Comparison of ENCODE assay signal across 7 mouse cellular contexts in genomic region chr11:119228091-119228781, GRCm38 (mm10). TPM values are rescaled to one million over a fixed set of nuclear protein-coding genes. Genes with fewer than 3 reads are reported as not detected.
DNase-seq lines count a peak whose midpoint lies in the region; ATAC-seq lines count a peak whose summit lies in the region.

TSS of gene Tbc1d16 (minus strand) at chr11:119228499.
TSS of gene Ccdc40 (plus strand) at chr11:119228572.

- peaks cover 66% of the 10 kb centered on the region for H3K4me1 ChIP-seq in forebrain, embryonic 15.5 days
- H3K4me1 ChIP-seq in hindbrain, embryonic 11.5 days (replicated peaks; ENCODE audit: control insufficient read depth, insufficient read depth, low read length): peaks cover 16% of the 10 kb centered on the region

- H3K36me3 ChIP-seq in forebrain, embryonic 15.5 days: no peaks in the 10 kb centered on the region
- no peaks in the 10 kb centered on the region for H3K36me3 ChIP-seq in hindbrain, embryonic 11.5 days (ENCODE audit: control insufficient read depth, insufficient read depth, low read length)
- no peaks in the 10 kb centered on the region for H3K36me3 ChIP-seq in macrophage (ENCODE audit: inconsistent target)

- peak within 1 kb of the TSS; percentile 77 for H3K4me2 ChIP-seq in forebrain, embryonic 15.5 days (replicated peaks)
- H3K4me2 ChIP-seq in hindbrain, embryonic 11.5 days (replicated peaks; ENCODE audit: low read depth, low read length): peak within 1 kb of the TSS; percentile 89

- peak within 1 kb of the TSS; percentile 75 for H3K27ac ChIP-seq in forebrain, embryonic 15.5 days (replicated peaks)
- peak within 1 kb of the TSS; percentile 83 for H3K27ac ChIP-seq in hindbrain, embryonic 11.5 days (ENCODE audit: low read depth, low read length)
- H3K27ac ChIP-seq in macrophage: no peak within 1 kb of the TSS

- H3K9ac ChIP-seq in forebrain, embryonic 15.5 days (replicated peaks): peak within 1 kb of the TSS; percentile 81
- peak within 1 kb of the TSS; percentile 93 for H3K9ac ChIP-seq in hindbrain, embryonic 11.5 days (ENCODE audit: low read depth, low read length)

- H3K79me2 ChIP-seq in macrophage (ENCODE audit: inconsistent target): peaks cover 5% of the 10 kb centered on the region; the same call in 1 of the 2 replicates

- DNase-seq in NIH3T3 (ENCODE audit: low read depth): peak; percentile 78
- DNase-seq in c-Kit-positive CD71-positive TER-119-negative erythroid progenitor cells, embryonic 14.5 days (ENCODE audit: low read depth): peak; percentile 51
- peak; percentile 89 for DNase-seq in hindbrain, embryonic 11.5 days (ENCODE audit: low spot score)
- DNase-seq in layer of hippocampus, postnatal 25 days (ENCODE audit: extremely low spot score in 1 of 2, low spot score in 1 of 2): peak; percentile 48 to 60
- DNase-seq in right cerebral cortex, postnatal 14 days: peak; percentile 56

- under 1% methylated on average over 59 of the region's 66 CpGs for WGBS in forebrain, embryonic 15.5 days
- WGBS in hindbrain, embryonic 11.5 days: under 1% methylated on average over 49 of the region's 66 CpGs
- WGBS in macrophage (ENCODE audit: missing documents): 2% methylated on average over 64 of the region's 66 CpGs

- no peaks in the 10 kb centered on the region for H3K27me3 ChIP-seq in forebrain, embryonic 15.5 days
- no peaks in the 10 kb centered on the region for H3K27me3 ChIP-seq in hindbrain, embryonic 11.5 days (ENCODE audit: control insufficient read depth, insufficient read depth, low read length)

- H3K4me3 ChIP-seq in forebrain, embryonic 15.5 days: peak within 1 kb of the TSS; percentile 82
- H3K4me3 ChIP-seq in hindbrain, embryonic 11.5 days (ENCODE audit: low read depth, low read length): peak within 1 kb of the TSS; percentile 81
- peak within 1 kb of the TSS; percentile 39 for H3K4me3 ChIP-seq in macrophage (ENCODE audit: inconsistent target)

- H3K9me3 ChIP-seq in forebrain, embryonic 15.5 days: no peaks in the 10 kb centered on the region
- no peaks in the 10 kb centered on the region for H3K9me3 ChIP-seq in hindbrain, embryonic 11.5 days (ENCODE audit: control insufficient read depth, low read length)

- peak; percentile 92 for ATAC-seq in forebrain, embryonic 15.5 days (replicated peaks)
- ATAC-seq in hindbrain, embryonic 11.5 days (ENCODE audit: low FRiP score): peak; percentile 87

RNA-seq across cellular contexts. Expression of gene Tbc1d16, which starts in this region (rescaled TPM):
- polyA plus RNA-seq in forebrain, embryonic 15.5 days (2015; fragmentation: Nextera tagmentation; extraction: Ambion mirVana): 52.4 and 54.6 TPM in 2 replicates
- polyA plus RNA-seq in hindbrain, embryonic 11.5 days (2014; fragmentation: Nextera tagmentation; extraction: Ambion mirVana): 16.9 and 20.7 TPM in 2 replicates
- total RNA-seq in layer of hippocampus, postnatal 25 days (2021): 10 to 100 TPM; 53.6 to 55.9 TPM
- 10 to 100 TPM in 8 of 26 experiments, 1 to 10 TPM in 18; 1.0 to 19.4 (median 8.6) TPM for total RNA-seq in macrophage (2018; cell fraction: chromatin; rRNA removed)
- total RNA-seq in macrophage (2018; cell fraction: cytosol; rRNA removed): 10 to 100 TPM in 1 of 26 experiments, 1 to 10 TPM in 25; 1.7 to 10.2 (median 3.2) TPM
- total RNA-seq in macrophage (2018; cell fraction: nucleus; rRNA removed): 10 to 100 TPM in 9 of 26 experiments, 1 to 10 TPM in 17; 1.7 to 16.9 (median 5.6) TPM
- polyA plus RNA-seq in macrophage (2018): 3.2 to 6.5 TPM (median 4.1 TPM) in 3 replicates

RNA-seq across cellular contexts. Expression of gene Ccdc40, which starts in this region (rescaled TPM):
- polyA plus RNA-seq in forebrain, embryonic 15.5 days (2015; fragmentation: Nextera tagmentation; extraction: Ambion mirVana): 12.9 and 13.7 TPM in 2 replicates
- 16.5 and 19.3 TPM in 2 replicates for polyA plus RNA-seq in hindbrain, embryonic 11.5 days (2014; fragmentation: Nextera tagmentation; extraction: Ambion mirVana)
- total RNA-seq in layer of hippocampus, postnatal 25 days (2021): 1 to 10 TPM; 1.5 to 5.5 TPM
- 1 to 10 TPM in 20 of 26 experiments, under 1 TPM in 5, not detected in 1; 0.25 to 8.4 (median 2.0) TPM for total RNA-seq in macrophage (2018; cell fraction: chromatin; rRNA removed)
- 1 to 10 TPM in 3 of 26 experiments, under 1 TPM in 23; 0.33 to 1.3 (median 0.78) TPM for total RNA-seq in macrophage (2018; cell fraction: cytosol; rRNA removed)
- 1 to 10 TPM in 13 of 26 experiments, under 1 TPM in 10, not detected in 3; 0.30 to 2.8 (median 1.2) TPM for total RNA-seq in macrophage (2018; cell fraction: nucleus; rRNA removed)
- polyA plus RNA-seq in macrophage (2018): 0.67 to 1.2 TPM (median 0.70 TPM) in 3 replicates
